Mouse (Mus musculus): Measurements from ENCODE around the gene Nme3.
"Not testable (repeated sequence)": the region's sequence is repeated elsewhere in the genome, so short reads cannot be mapped to it uniquely, and the experiment has no call there.

Gene Nme3

GRCm38 (mm10) chr17:24900014-24900413 lies 3.7 kb downstream of the Nme3 start:
- DNase-seq (ENCODE audit: low read depth, low spot score) = no peak

GRCm38 (mm10) chr17:24902124-24902523 lies 5.8 kb downstream of the Nme3 start:
- no peak for DNase-seq (ENCODE audit: low read depth, low spot score)

GRCm38 (mm10) chr17:24902671-24903474 lies 6.6 kb downstream of the Nme3 start:
- peak; percentile 71 for DNase-seq (ENCODE audit: low read depth, low spot score)

- DNase-seq (ENCODE audit: low read depth, low spot score) = no peak
Measured at GRCm38 (mm10) chr17:24903767-24904166, 7.5 kb downstream of the Nme3 start.

- no peak for DNase-seq (ENCODE audit: low read depth, low spot score)
Measured at GRCm38 (mm10) chr17:24907591-24907990, 11.3 kb downstream of the Nme3 start.

GRCm38 (mm10) chr17:24913984-24914383 lies 17.7 kb downstream of the Nme3 start:
- no peak for DNase-seq (ENCODE audit: low read depth, low spot score)

- DNase-seq (ENCODE audit: low read depth, low spot score) = no peak
Measured at GRCm38 (mm10) chr17:24923246-24923645, 26.9 kb downstream of the Nme3 start.

GRCm38 (mm10) chr17:24929506-24929905 lies 33.2 kb downstream of the Nme3 start:
- DNase-seq (ENCODE audit: low read depth, low spot score) = peak; percentile 94

- DNase-seq (ENCODE audit: low read depth, low spot score) = peak; percentile 11
Measured at GRCm38 (mm10) chr17:24932431-24932830, 36.1 kb downstream of the Nme3 start.

GRCm38 (mm10) chr17:24933163-24933562 lies 36.9 kb downstream of the Nme3 start:
- no peak for DNase-seq (ENCODE audit: low read depth, low spot score)

GRCm38 (mm10) chr17:24934926-24935325 lies 38.6 kb downstream of the Nme3 start:
- peak; percentile 76 for DNase-seq (ENCODE audit: low read depth, low spot score)

GRCm38 (mm10) chr17:24935666-24936065 lies 39.4 kb downstream of the Nme3 start:
- DNase-seq (ENCODE audit: low read depth, low spot score) = peak; percentile 9

- peak; percentile 92 for DNase-seq (ENCODE audit: low read depth, low spot score)
Measured at GRCm38 (mm10) chr17:24936259-24937237, 40.2 kb downstream of the Nme3 start, which contains the start of gene Mapk8ip3. Mapk8ip3 (minus strand) TSS chr17:24936977.

- no peak for DNase-seq (ENCODE audit: low read depth, low spot score)
Measured at GRCm38 (mm10) chr17:24937266-24937665, 41.0 kb downstream of the Nme3 start.

- DNase-seq (ENCODE audit: low read depth, low spot score) = peak; percentile 52
Measured at GRCm38 (mm10) chr17:24942453-24942852, 46.2 kb downstream of the Nme3 start.

GRCm38 (mm10) chr17:24943036-24943435 lies 46.7 kb downstream of the Nme3 start:
- no peak for DNase-seq (ENCODE audit: low read depth, low spot score)

- DNase-seq (ENCODE audit: low read depth, low spot score) = not testable (repeated sequence)
Measured at GRCm38 (mm10) chr17:24943589-24943988, 47.3 kb downstream of the Nme3 start.
